Mouse (Mus musculus) myocyte (in vitro differentiated cells): ENCODE results near the gene Tectb.

Source experiments
- E2F4 ChIP-seq: IDR thresholded peaks from one replicate; pipeline ENCODE4 v1.6.1; 2011; ENCODE audit warnings: mild to moderate bottlenecking, control low read depth, moderate library complexity; ENCODE audit not compliant: insufficient read depth
- MAX ChIP-seq: IDR thresholded peaks from one replicate; pipeline ENCODE4 v1.6.1; 2011; ENCODE audit warnings: low read depth, mild to moderate bottlenecking, control low read depth
- POLR2A ChIP-seq: IDR thresholded peaks from one replicate; pipeline ENCODE4 v1.6.1; 2011; ENCODE audit warnings: low read depth, mild to moderate bottlenecking, control low read depth, moderate library complexity; ENCODE audit not compliant: insufficient read length
- TCF12 ChIP-seq: IDR thresholded peaks from one replicate; pipeline ENCODE4 v1.6.1; 2011; ENCODE audit warnings: mild to moderate bottlenecking, control low read depth; ENCODE audit not compliant: poor library complexity, insufficient read depth, severe bottlenecking

GRCm38 (mm10) chr19:55167741-55168140 lies 12.8 kb upstream of the Tectb start:
- TF ChIP-seq E2F4 (no peak), POLR2A (no peak), MAX (no peak), TCF12 (no peak)
